Mouse (Mus musculus) kidney, postnatal 0 days (tissue): ENCODE data around the gene Pcsk1n. TPM values are rescaled to one million over a fixed set of nuclear protein-coding genes. Genes with fewer than 3 reads are reported as not detected.

Experiments used
- ATAC-seq: fragments of 200-750 bp; cut with Nextera tagmentation; replicated peaks from 2 replicates; pipeline ENCODE4 v1.8.0; 2017; ENCODE audit warnings: low read depth, moderate number of reproducible peaks, moderate TSS enrichment, moderate library complexity; ENCODE audit not compliant: low FRiP score
- DNase-seq: peaks from one replicate; pipeline ENCODE4 v3.0.0-alpha.2; 2016; ENCODE audit warnings: low spot score
- H3K27ac ChIP-seq: fragments of 300-500 bp; sonication (generic); 2 replicates; pipeline ENCODE4 v1.5.1; 2014; ENCODE audit warnings: mild to moderate bottlenecking
- H3K27me3 ChIP-seq: fragments of 300-500 bp; sonication (generic); 2 replicates; pipeline ENCODE4 v1.6.1; 2014; ENCODE audit warnings: low read length, mixed read lengths; ENCODE audit not compliant: insufficient read depth
- H3K36me3 ChIP-seq: fragments of 300-500 bp; sonication (generic); 2 replicates; pipeline ENCODE4 v1.6.1; 2014; ENCODE audit warnings: low read length, mixed read lengths; ENCODE audit not compliant: insufficient read depth
- H3K4me1 ChIP-seq: fragments of 300-500 bp; sonication (generic); replicated peaks from 2 replicates; pipeline ENCODE4 v1.6.1; 2014; ENCODE audit warnings: antibody characterized with exemption, low read length, mixed read lengths; ENCODE audit not compliant: insufficient read depth
- H3K4me2 ChIP-seq: fragments of 300-500 bp; sonication (generic); 2 replicates; pipeline ENCODE4 v1.6.1; 2014; ENCODE audit warnings: mild to moderate bottlenecking, low read length, moderate library complexity, mixed read lengths
- H3K4me3 ChIP-seq: fragments of 300-500 bp; sonication (generic); replicated peaks from 2 replicates; pipeline ENCODE4 v1.5.1; 2014; ENCODE audit warnings: low read depth, low read length
- H3K9ac ChIP-seq: fragments of 300-500 bp; sonication (generic); 2 replicates; pipeline ENCODE4 v1.6.1; 2014; ENCODE audit warnings: low read depth, low read length
- H3K9me3 ChIP-seq: fragments of 300-500 bp; sonication (generic); replicated peaks from 2 replicates; pipeline ENCODE4 v1.6.1; 2016; ENCODE audit warnings: low read length, inconsistent platforms, mixed read lengths
- CTCF ChIP-seq: IDR thresholded peaks from 2 replicates; pipeline ENCODE4 v1.5.1; 2016; ENCODE audit warnings: antibody characterized with exemption, low read depth, mild to moderate bottlenecking, moderate library complexity
- WGBS: fragments of 180-500 bp; shearing (Covaris S2); extraction: QIAGEN DNeasy Blood & Tissue Kit; methylation state at CpG from one replicate; pipeline ENCODE4 v1.1.7; 2014; 5-methylcytosine and 5-hydroxymethylcytosine counted together
- polyA plus RNA-seq: library from polyadenylated mRNA; unstranded; fragments of >200 nt; fragmentation: Nextera tagmentation; extraction: Ambion mirVana; gene quantifications from 2 replicates; pipeline ENCODE4 v1.2.1, GENCODE M21; 2015

Pcsk1n gene
- polyA plus RNA-seq, 1 experiment from 2014 or later = 0.59 TPM

DNA sequence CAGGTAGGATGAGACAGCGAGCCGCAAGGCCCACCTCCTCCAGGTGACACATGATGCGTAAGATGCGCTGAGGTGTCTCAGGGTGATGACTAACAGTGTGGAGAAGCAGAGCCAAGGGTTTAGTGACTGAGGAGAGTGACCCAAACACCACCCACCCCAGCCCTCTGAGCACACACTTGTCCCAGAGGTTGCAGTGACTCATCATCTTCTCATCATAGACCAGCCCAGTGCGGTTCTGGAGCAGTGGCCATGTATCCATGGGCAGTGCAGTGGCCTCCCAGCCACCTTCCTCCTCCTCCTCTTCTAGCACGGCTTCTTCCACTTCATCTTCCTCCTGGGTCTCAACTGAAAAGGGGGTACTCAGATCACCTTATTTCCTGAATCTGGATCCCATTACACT is 18.0 kb downstream of the Pcsk1n start:
- no peak for TF ChIP-seq CTCF
- H3K36me3 ChIP-seq = 0 out of 2 replicates have a peak, but pooled peaks cover 4% of the 10 kb centered on the region
- 90% methylated on average over 6 of the region's 6 CpGs for WGBS

DNA sequence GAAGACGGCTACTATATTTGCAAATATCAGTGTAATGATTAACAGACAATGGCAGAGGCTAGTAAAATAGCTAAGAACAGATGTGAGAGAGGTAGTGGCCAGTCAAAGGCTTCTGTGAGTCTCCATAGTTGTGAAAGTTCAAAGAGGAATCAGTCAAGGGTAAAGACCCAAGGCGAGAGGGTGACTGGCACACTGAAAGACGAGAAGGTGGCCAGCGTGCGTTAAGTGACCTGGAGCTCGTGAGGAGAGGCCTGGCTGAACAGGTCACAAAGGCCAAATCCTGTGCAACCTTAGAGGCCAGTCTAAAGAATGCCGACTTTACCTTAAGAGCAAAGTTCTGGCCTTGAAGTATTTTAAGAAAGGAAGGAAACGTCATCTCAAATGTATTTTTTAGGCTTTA is 26.0 kb downstream of the Pcsk1n start:
- H3K9me3 ChIP-seq = no peaks in the 10 kb centered on the region
- no peaks in the 10 kb centered on the region for H3K27me3 ChIP-seq
- DNase-seq = no peak
- no peak overlapping the region for H3K27ac ChIP-seq
- no peaks in the 10 kb centered on the region for H3K36me3 ChIP-seq
- 58% methylated on average over 8 of the region's 8 CpGs for WGBS
- no peak overlapping the region for H3K9ac ChIP-seq
- ATAC-seq = no peak
- TF ChIP-seq CTCF = no peak
- H3K4me2 ChIP-seq = no peak overlapping the region
- no peak overlapping the region for H3K4me3 ChIP-seq
- H3K4me1 ChIP-seq = no peaks in the 10 kb centered on the region

More for the DNA sequence above, 18.0 kb downstream of the Pcsk1n start:
- Histone ChIP-seq H3K4me1 (no peaks in the 10 kb centered on the region), H3K27ac (no peak overlapping the region), H3K4me3 (no peak overlapping the region), H3K27me3 (no peaks in the 10 kb centered on the region), H3K4me2 (no peak overlapping the region), H3K9me3 (no peaks in the 10 kb centered on the region), H3K9ac (no peak overlapping the region)
- ATAC-seq (no peak), DNase-seq (no peak)

- 30% methylated on average over 36 of the region's 37 CpGs for WGBS
- no peak for TF ChIP-seq CTCF
- H3K4me1 ChIP-seq = no peaks in the 10 kb centered on the region
- no peaks in the 10 kb centered on the region for H3K9me3 ChIP-seq
- DNase-seq (no peak), ATAC-seq (peak; percentile 33)
- H3K4me3 ChIP-seq = peak within 1 kb of the TSS; percentile 38
- H3K27me3 ChIP-seq = no peaks in the 10 kb centered on the region
- peak within 1 kb of the TSS; percentile 64 for H3K27ac ChIP-seq
- H3K36me3 ChIP-seq = no peaks in the 10 kb centered on the region
- H3K9ac ChIP-seq = peak within 1 kb of the TSS; percentile 53
- H3K4me2 ChIP-seq = peak within 1 kb of the TSS; percentile 53
Observed at GRCm38 (mm10) chrX:7947108-7947899, 27.7 kb downstream of the Pcsk1n start, which contains the start of gene Hdac6. Gene Hdac6 (minus strand): TSS chrX:7947889.

DNA sequence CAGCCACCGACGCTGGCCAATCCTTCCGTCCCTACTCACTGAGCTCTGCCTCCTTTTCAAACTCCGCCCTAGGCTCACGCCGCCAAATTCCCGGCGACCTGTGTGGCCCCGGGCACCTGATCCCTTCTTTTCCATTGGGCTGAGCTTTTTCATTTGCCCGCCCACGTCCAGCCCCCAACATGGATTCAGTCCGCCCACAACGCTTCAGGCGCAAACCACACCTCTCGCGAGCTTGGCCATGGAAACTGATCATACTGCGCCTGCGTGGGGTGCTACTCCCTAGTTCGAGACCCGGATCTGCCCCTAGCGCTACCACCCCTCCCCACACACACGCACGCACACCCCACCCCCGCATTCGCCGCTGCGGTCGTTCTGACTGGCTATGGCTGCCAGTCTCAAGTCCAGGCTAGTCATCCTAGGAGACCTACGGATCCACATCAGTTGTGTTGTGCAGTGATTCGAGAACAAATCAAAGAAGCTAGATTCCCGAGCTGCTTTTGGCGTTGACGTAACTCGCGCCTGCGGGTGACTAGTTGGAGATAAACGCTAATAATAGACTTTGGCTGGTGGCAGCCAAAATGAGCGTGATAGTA is 28.4 kb downstream of the Pcsk1n start:
- 26% methylated on average over 38 of the region's 38 CpGs for WGBS

DNA sequence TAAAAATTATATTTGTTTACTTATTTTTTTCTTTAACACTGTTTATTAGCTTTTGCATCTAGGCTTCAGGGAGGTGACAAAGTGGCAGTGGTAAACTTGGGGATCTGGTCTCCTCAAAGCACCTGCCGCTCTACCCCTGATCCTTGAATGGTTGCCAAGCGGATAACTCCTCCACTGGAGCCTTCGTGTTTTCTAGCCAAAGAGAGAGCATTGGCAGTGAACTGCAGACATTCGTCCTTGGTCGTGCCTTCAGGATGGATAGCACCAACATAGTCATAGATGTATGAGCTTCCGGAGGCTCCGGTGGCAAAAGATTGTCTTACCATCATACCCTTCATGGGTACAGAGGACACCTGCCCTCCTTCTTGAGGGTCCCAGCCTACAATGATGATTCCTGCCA is 30.5 kb downstream of the Pcsk1n start:
- no peak for DNase-seq
- Histone ChIP-seq H3K4me2 (no peak overlapping the region), H3K36me3 (no peaks in the 10 kb centered on the region), H3K4me1 (no peaks in the 10 kb centered on the region), H3K27me3 (no peaks in the 10 kb centered on the region), H3K4me3 (no peak overlapping the region), H3K27ac (no peak overlapping the region), H3K9me3 (no peaks in the 10 kb centered on the region), H3K9ac (no peak overlapping the region)
- WGBS = 86% methylated on average over 7 of the region's 7 CpGs
- ATAC-seq = no peak
- no peak for TF ChIP-seq CTCF

More for the DNA sequence above, 28.4 kb downstream of the Pcsk1n start:
- H3K36me3 ChIP-seq = no peaks in the 10 kb centered on the region
- H3K27ac ChIP-seq = no peak overlapping the region
- no peak for TF ChIP-seq CTCF
- ATAC-seq (peak; percentile 97; the same call in 1 of the 2 replicates), DNase-seq (peak; percentile 96)
- peak overlapping the region; percentile 53; the same call in 1 of the 2 replicates for H3K9ac ChIP-seq
- H3K27me3 ChIP-seq = no peaks in the 10 kb centered on the region
- H3K4me3 ChIP-seq = peak overlapping the region; percentile 38
- H3K4me2 ChIP-seq = peak overlapping the region; percentile 53
- H3K9me3 ChIP-seq = no peaks in the 10 kb centered on the region
- no peaks in the 10 kb centered on the region for H3K4me1 ChIP-seq

- Histone ChIP-seq H3K27ac (no peak overlapping the region), H3K4me2 (no peak overlapping the region), H3K9me3 (no peaks in the 10 kb centered on the region), H3K4me3 (no peak overlapping the region), H3K27me3 (no peaks in the 10 kb centered on the region), H3K4me1 (no peaks in the 10 kb centered on the region), H3K9ac (no peak overlapping the region), H3K36me3 (no peaks in the 10 kb centered on the region)
- 84% methylated on average over 9 of the region's 9 CpGs for WGBS
- DNase-seq (no peak), ATAC-seq (no peak)
- no peak for TF ChIP-seq CTCF
Observed at GRCm38 (mm10) chrX:7958868-7959267, 39.2 kb downstream of the Pcsk1n start.
